Mouse (Mus musculus): Measurements from ENCODE around the gene Fgf22. TPM values are rescaled to one million over a fixed set of nuclear protein-coding genes. Genes with fewer than 3 reads are reported as not detected.

Gene Fgf22
- total RNA-seq, 4 experiments from 2014 or later, result 1.7 to 4.6 (median 2.4) TPM

- peak; percentile 98 to 99 for DNase-seq (ENCODE audit: low spot score in 2 of 2)
Measured at GRCm38 (mm10) chr10:79766508-79767325, 11.8 kb downstream of the Fgf22 start, which contains the start of gene Rnf126. Rnf126 (minus strand) TSS chr10:79766952.

- peak; percentile 95 to 96 for DNase-seq (ENCODE audit: low spot score in 2 of 2)
Measured at GRCm38 (mm10) chr10:79767372-79768244, 12.7 kb downstream of the Fgf22 start.

GRCm38 (mm10) chr10:79768400-79768799 lies 13.5 kb downstream of the Fgf22 start:
- peak; percentile 69 to 77 for DNase-seq (ENCODE audit: low spot score in 2 of 2)

- no peak for DNase-seq (ENCODE audit: low spot score in 2 of 2)
Measured at GRCm38 (mm10) chr10:79769329-79769728, 14.5 kb downstream of the Fgf22 start.

- no peak for DNase-seq (ENCODE audit: low spot score in 2 of 2)
Measured at GRCm38 (mm10) chr10:79772320-79772719, 17.4 kb downstream of the Fgf22 start.

GRCm38 (mm10) chr10:79773208-79773607 lies 18.3 kb downstream of the Fgf22 start:
- no peak for DNase-seq (ENCODE audit: low spot score in 2 of 2)

GRCm38 (mm10) chr10:79774486-79775279 lies 19.8 kb downstream of the Fgf22 start:
- no peak for DNase-seq (ENCODE audit: low spot score in 2 of 2)

- DNase-seq (ENCODE audit: low spot score in 2 of 2), result no peak
Measured at GRCm38 (mm10) chr10:79777103-79777531, 22.2 kb downstream of the Fgf22 start, which contains the start of gene Fstl3. Fstl3 (plus strand) TSS chr10:79777272.

- DNase-seq (ENCODE audit: low spot score in 2 of 2), result no peak
Measured at GRCm38 (mm10) chr10:79778006-79778405, 23.1 kb downstream of the Fgf22 start.

GRCm38 (mm10) chr10:79779193-79779592 lies 24.3 kb downstream of the Fgf22 start:
- DNase-seq (ENCODE audit: low spot score in 2 of 2), result no peak

GRCm38 (mm10) chr10:79779784-79780663 lies 25.1 kb downstream of the Fgf22 start:
- DNase-seq (ENCODE audit: low spot score in 2 of 2), result peak; percentile 95 to 98

- no peak for DNase-seq (ENCODE audit: low spot score in 2 of 2)
Measured at GRCm38 (mm10) chr10:79780664-79781015, 25.8 kb downstream of the Fgf22 start.

GRCm38 (mm10) chr10:79781139-79781538 lies 26.3 kb downstream of the Fgf22 start:
- no peak for DNase-seq (ENCODE audit: low spot score in 2 of 2)

- DNase-seq (ENCODE audit: low spot score in 2 of 2), result no peak
Measured at GRCm38 (mm10) chr10:79781956-79782355, 27.1 kb downstream of the Fgf22 start.

GRCm38 (mm10) chr10:79783050-79783449 lies 28.2 kb downstream of the Fgf22 start:
- DNase-seq (ENCODE audit: low spot score in 2 of 2), result no peak

GRCm38 (mm10) chr10:79783920-79784800 lies 29.3 kb downstream of the Fgf22 start:
- no peak for DNase-seq (ENCODE audit: low spot score in 2 of 2)

- DNase-seq (ENCODE audit: low spot score in 2 of 2), result peak in 1 of 2 experiments; percentile 82
Measured at GRCm38 (mm10) chr10:79788386-79789158, 33.7 kb downstream of the Fgf22 start.

GRCm38 (mm10) chr10:79789581-79789980 lies 34.7 kb downstream of the Fgf22 start:
- DNase-seq (ENCODE audit: low spot score in 2 of 2), result no peak
